Mouse (Mus musculus) embryonic stem cell, embryonic (primary cell): ENCODE results near the gene Fkbp9.

ENCODE experiments used
- CTCF ChIA-PET, 4 experiments: fragments of 300-600 bp in 2 of 4; fragments of 350-600 bp in 2 of 4; sonication (Branson Sonifier 250); formaldehyde crosslinking; loops; one replicate each; lab custom pipeline; 2022; ENCODE audit warnings: inconsistent platforms in 2 of 4; lab: Charles Lee
- POLR2A ChIA-PET, 4 experiments: fragments of 300-600 bp in 2 of 4; fragments of 350-600 bp in 2 of 4; sonication (Branson Sonifier 250); formaldehyde crosslinking; loops; one replicate each; lab custom pipeline; 2022; ENCODE audit warnings: antibody characterized with exemption in 4 of 4, inconsistent platforms in 1 of 4; lab: Charles Lee

Gene Fkbp9

GRCm38 (mm10) chr6:56831697-56832406, at the start of gene Fkbp9:
Gene Fkbp9 (plus strand): TSS chr6:56832059.
- CTCF ChIA-PET = interaction anchor here in 3 of 4 experiments (0.6 to 1.7 kb wide), 7 partner anchors 18 to 1839 kb away, joined by 3 to 6 read pairs (median 4); partner anchors contain the start of gene Ggct (in 1 of the 3)
- POLR2A ChIA-PET = interaction anchor here (0.6 to 7.7 kb wide), 55 partner anchors 8 to 1767 kb away, joined by 3 to 67 read pairs (median 4); partner anchors contain the start of genes Avl9 (in 3 of the 4), Kbtbd2 (in 3 of the 4), Lsm5 (in 2 of the 4) and Nt5c3 (in 2 of the 4)

DNA sequence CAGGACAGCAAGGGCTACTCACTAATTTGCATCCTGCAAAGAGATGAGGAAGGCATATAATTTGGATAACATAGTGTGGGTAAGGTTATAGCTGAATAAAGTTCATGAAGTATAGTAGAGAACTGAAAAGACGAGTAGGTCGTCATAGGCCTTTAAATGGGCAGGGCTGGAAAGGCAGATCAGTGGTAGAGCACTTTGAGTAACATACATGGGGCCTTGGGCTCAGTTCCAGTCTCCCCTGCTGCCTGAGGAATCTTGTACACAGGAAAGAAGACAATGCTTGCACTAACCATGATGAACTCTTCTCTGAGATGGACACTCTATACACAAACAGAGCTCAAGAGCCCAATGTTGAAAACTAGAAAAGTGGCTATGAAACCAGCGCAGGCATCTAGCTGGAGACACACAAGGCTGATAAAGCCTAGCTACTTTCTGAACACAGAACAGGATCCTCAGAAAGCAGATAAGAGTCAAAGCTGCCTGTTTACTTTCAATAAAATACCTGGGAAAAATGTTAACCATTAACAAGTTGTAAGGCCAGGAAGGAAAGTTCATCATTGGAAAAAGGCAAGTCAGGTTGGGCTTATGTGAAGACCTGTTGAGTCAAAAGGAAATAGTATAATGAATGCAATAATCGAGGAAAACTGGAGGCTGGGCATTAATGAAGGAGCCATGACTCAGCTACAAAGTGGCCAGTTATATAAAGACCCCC, 48.1 kb upstream of the Fkbp9 start:
- ChIA-PET POLR2A (interaction anchor here in 2 of 4 experiments (0.8 to 3.8 kb wide), 11 partner anchors 9 to 79 kb away, joined by 3 to 18 read pairs (median 7); partner anchors contain the start of genes Avl9 (in 1 of the 2), Kbtbd2 (in 1 of the 2) and Lsm5 (in 1 of the 2)), CTCF (interaction anchor here in 1 of 4 experiments (0.6 kb wide), 1 partner anchor 103 kb away, joined by 4 read pairs; no protein-coding TSS in a partner anchor)

DNA sequence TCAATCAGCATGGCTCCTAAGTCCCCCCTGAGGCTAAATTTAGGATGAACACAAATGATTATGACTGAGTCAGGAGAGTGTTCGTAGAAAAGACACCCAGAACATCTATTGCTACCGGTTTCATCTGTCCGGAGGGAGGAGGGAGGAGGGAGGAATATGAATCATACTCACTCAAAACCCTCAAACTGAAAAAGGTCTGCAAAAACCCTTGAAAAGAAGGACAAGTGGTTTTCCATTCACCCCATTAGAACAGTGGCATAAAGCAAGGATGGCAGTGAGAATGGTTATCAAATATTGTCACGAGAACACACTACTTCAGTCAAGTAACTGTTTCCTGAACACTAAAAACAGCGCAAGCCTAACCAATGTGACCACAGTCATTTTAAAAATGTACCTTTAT, 46.8 kb upstream of the Fkbp9 start:
- ChIA-PET POLR2A (interaction anchor here in 2 of 4 experiments (1.6 to 3.8 kb wide), 5 partner anchors 11 to 20 kb away, joined by 4 to 18 read pairs (median 7); partner anchors contain the start of gene Kbtbd2 (in 1 of the 2)), CTCF (interaction anchor here in 1 of 4 experiments (0.6 kb wide), 1 partner anchor 128 kb away, joined by 3 read pairs; no protein-coding TSS in a partner anchor)

DNA sequence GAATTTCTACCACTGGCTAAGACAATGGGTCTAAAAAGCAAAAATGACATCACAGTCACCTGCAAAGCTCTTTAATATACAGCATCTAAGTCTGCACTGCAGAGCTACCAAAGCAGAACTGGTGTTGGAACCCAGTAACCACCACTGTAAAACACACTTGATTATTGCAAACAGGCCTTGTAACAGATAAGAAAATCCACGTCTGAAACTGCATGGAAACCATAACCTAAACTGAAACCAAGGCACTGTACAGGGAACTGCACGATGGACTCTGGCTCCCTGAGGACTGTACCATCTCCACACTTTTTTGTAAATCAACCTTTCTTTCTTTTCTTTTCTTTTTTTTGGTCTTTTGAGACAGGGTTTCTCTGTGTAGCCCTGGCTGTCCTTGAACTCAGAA, 44.2 kb upstream of the Fkbp9 start:
- ChIA-PET POLR2A (interaction anchor here in 3 of 4 experiments (1.0 to 2.1 kb wide), 4 partner anchors 9 to 73 kb away, joined by 4 to 11 read pairs (median 4); partner anchors contain the start of gene Avl9 (in 1 of the 3)), CTCF (no interaction called here)

DNA sequence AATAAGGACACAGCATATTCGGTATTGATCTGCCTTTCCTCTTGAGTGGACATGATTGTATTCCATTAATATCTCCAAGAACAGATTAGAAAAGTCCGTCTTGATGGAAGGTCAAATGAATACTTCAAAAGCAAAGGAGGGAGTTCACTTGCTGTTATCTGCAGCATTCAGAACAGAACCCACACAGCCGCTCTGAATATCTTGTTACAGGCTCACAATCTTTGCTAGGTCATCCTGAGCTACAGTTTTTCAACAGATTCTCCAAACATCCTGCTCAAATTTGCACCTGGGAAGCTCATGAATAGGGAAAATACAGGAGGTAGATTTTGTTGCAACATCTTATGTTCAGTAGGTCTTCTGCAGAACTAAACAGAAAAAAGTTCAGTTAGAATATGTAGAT, 42.5 kb upstream of the Fkbp9 start:
- POLR2A ChIA-PET = interaction anchor here in 1 of 4 experiments (1.2 to 2.1 kb wide), 2 partner anchors 74 to 112 kb away, joined by 3 to 4 read pairs; partner anchors contain the start of gene Avl9
- CTCF ChIA-PET = interaction anchor here in 1 of 4 experiments (0.7 kb wide), 1 partner anchor 124 kb away, joined by 4 read pairs; no protein-coding TSS in a partner anchor

DNA sequence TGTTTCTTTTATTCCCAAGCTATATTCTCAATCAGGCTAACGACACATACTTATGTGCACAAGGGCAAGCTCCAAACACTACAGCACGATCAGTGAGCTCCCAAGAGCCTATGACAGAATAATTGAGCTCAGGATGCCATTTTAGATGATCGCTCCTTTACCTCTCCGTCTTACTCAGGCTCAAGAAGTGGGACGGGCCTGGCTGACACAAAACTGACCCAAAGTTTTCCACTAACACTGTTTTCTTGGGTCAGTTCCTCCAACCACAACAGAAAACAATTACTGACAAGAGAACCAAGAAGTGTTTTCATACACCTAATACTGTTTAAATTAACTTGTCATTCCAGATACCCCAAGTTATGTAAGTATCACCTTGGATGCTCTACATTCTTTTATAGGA, 37.0 kb upstream of the Fkbp9 start:
- ChIA-PET CTCF (no interaction called here), POLR2A (interaction anchor here in 3 of 4 experiments (0.5 to 5.0 kb wide), 15 partner anchors 10 to 1069 kb away, joined by 3 to 44 read pairs (median 6); partner anchors contain the start of genes Avl9 (in 2 of the 3), Fkbp9 (in 1 of the 3), Nt5c3 (in 1 of the 3) and Vmn1r4 (in 1 of the 3))

GRCm38 (mm10) chr6:56796232-56796631, 35.6 kb upstream of the Fkbp9 start:
- POLR2A ChIA-PET = interaction anchor here (0.6 to 5.0 kb wide), 37 partner anchors 8 to 906 kb away, joined by 3 to 44 read pairs (median 5); partner anchors contain the start of genes Avl9 (in 3 of the 4), Fkbp9 (in 3 of the 4), Lancl2 (in 2 of the 4) and Nt5c3 (in 2 of the 4)
- CTCF ChIA-PET = interaction anchor here in 2 of 4 experiments (0.6 to 0.7 kb wide), 2 partner anchors 743 to 992 kb away, joined by 3 to 5 read pairs; no protein-coding TSS in a partner anchor

- CTCF ChIA-PET = interaction anchor here in 2 of 4 experiments (0.7 to 1.6 kb wide), 2 partner anchors 12 to 992 kb away, joined by 3 to 5 read pairs; no protein-coding TSS in a partner anchor
- POLR2A ChIA-PET = interaction anchor here (0.6 to 5.0 kb wide), 47 partner anchors 9 to 906 kb away, joined by 3 to 44 read pairs (median 4); partner anchors contain the start of genes Avl9 (in 4 of the 4), Fkbp9 (in 3 of the 4), Lancl2 (in 2 of the 4) and Nt5c3 (in 2 of the 4)
Measured at GRCm38 (mm10) chr6:56796668-56797141, 35.2 kb upstream of the Fkbp9 start.

GRCm38 (mm10) chr6:56797311-56798151, 34.3 kb upstream of the Fkbp9 start, which contains the start of gene Kbtbd2:
Gene Kbtbd2 (minus strand): TSS chr6:56797813.
- CTCF ChIA-PET = interaction anchor here in 1 of 4 experiments (1.6 kb wide), 1 partner anchor 11 kb away, joined by 3 read pairs; no protein-coding TSS in a partner anchor
- POLR2A ChIA-PET = interaction anchor here (0.5 to 5.0 kb wide), 43 partner anchors 10 to 1835 kb away, joined by 3 to 44 read pairs (median 5); partner anchors contain the start of genes Avl9 (in 4 of the 4), Fkbp9 (in 3 of the 4), Lancl2 (in 2 of the 4) and Nt5c3 (in 2 of the 4)

- ChIA-PET CTCF (interaction anchor here in 1 of 4 experiments (1.6 kb wide), 1 partner anchor 11 kb away, joined by 3 read pairs; no protein-coding TSS in a partner anchor), POLR2A (interaction anchor here in 3 of 4 experiments (0.5 to 5.0 kb wide), 11 partner anchors 17 to 1835 kb away, joined by 4 to 44 read pairs (median 12); partner anchors contain the start of genes Avl9 (in 2 of the 3) and Fkbp9 (in 1 of the 3))
Measured at GRCm38 (mm10) chr6:56798152-56798465, 33.8 kb upstream of the Fkbp9 start.

GRCm38 (mm10) chr6:56805026-56805425, 26.8 kb upstream of the Fkbp9 start:
- POLR2A ChIA-PET = interaction anchor here in 1 of 4 experiments (0.6 to 1.8 kb wide), 5 partner anchors 9 to 114 kb away, joined by 3 to 7 read pairs (median 3); no protein-coding TSS in a partner anchor
- CTCF ChIA-PET = interaction anchor here in 1 of 4 experiments (0.6 kb wide), 1 partner anchor 324 kb away, joined by 5 read pairs; no protein-coding TSS in a partner anchor

- CTCF ChIA-PET = no interaction called here
- POLR2A ChIA-PET = interaction anchor here in 1 of 4 experiments (1.2 kb wide), 1 partner anchor 44 kb away, joined by 3 read pairs; no protein-coding TSS in a partner anchor
Measured at GRCm38 (mm10) chr6:56806195-56806594, 25.7 kb upstream of the Fkbp9 start.

DNA sequence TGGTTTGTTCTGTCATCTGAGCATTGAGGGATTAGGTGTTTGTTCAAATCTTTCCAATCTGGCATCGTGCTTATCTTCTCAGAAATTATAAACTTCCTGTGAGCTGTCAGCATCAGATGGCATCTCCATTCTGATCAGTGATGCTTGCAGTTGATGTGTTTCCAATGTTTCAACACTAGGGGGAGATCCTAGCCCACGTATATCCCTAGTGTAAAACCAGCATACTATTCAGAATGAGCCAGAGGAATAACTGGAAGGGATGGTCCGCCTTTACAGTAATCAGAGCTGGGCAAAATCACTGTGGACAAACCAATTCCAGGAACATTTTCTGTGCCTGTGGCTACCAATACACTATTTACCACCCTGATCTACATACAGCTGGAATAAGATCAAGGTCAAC, 23.2 kb upstream of the Fkbp9 start:
- POLR2A ChIA-PET = interaction anchor here in 3 of 4 experiments (0.5 to 4.2 kb wide), 5 partner anchors 12 to 1746 kb away, joined by 3 to 18 read pairs (median 4); no protein-coding TSS in a partner anchor
- CTCF ChIA-PET = interaction anchor here (0.6 to 2.3 kb wide), 19 partner anchors 10 to 762 kb away, joined by 3 to 13 read pairs (median 3); partner anchors contain the start of genes Fkbp9 (in 2 of the 4) and Kbtbd2 (in 1 of the 4)

DNA sequence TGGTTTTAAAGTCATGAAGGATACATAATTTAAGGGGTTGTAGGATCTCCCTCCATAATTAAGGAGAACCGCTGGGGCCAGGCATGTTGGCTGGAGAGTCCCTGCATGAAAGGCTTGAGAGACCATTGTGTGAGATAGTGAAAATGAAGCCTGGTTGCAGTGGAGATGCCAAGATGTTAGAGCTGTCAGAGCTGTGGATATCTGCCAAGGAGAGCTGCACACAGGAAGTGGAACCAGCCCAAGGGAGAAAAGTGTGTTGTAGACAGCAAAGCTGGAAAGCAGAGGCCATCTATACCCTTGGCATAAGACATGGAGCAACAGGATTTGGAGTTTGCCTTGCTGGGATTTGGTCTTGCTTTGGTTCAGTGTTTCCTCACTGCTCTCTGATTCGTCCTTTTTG, 18.5 kb upstream of the Fkbp9 start:
- CTCF ChIA-PET = interaction anchor here in 1 of 4 experiments (0.8 to 1.1 kb wide), 2 partner anchors 22 to 1897 kb away, joined by 3 read pairs; no protein-coding TSS in a partner anchor
- POLR2A ChIA-PET = interaction anchor here in 2 of 4 experiments (1.0 to 1.8 kb wide), 5 partner anchors 9 to 89 kb away, joined by 3 to 4 read pairs (median 4); no protein-coding TSS in a partner anchor

GRCm38 (mm10) chr6:56818436-56819123, 13.3 kb upstream of the Fkbp9 start:
- ChIA-PET POLR2A (interaction anchor here in 3 of 4 experiments (0.9 to 1.4 kb wide), 3 partner anchors 13 to 17 kb away, joined by 3 to 5 read pairs (median 3); partner anchors contain the start of gene Fkbp9 (in 1 of the 3)), CTCF (interaction anchor here in 2 of 4 experiments (0.6 to 0.9 kb wide), 2 partner anchors 10 to 97 kb away, joined by 3 read pairs; no protein-coding TSS in a partner anchor)
